Mouse (Mus musculus): Measurements from ENCODE around the gene Lrrtm4.

Gene Lrrtm4

DNA sequence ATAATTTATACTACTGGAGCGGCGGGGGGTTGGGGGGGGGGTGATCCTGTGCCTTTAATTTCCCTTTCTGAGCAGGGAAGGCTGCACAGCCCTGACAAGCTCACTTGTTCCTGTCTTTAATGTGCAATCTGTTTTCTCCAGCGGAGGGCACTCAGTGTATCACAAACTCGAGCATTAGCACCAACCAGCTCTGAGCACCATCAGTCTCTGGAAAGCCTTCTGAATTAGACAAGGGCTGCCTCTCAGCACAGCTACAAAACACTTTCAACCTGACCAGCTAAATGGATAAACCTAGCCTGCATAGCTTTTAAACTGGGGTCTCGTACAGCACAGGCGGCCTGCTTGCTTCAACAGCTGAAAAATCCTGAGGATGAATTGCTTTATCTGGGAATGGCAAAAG lies at the start of gene Lrrtm4:
Gene Lrrtm4, plus strand, starts transcription at position 113 of the 400 bp plus-strand sequence.
- no peak for DNase-seq (ENCODE audit: low read depth, low spot score)

GRCm38 (mm10) chr6:80019189-80019860 lies 648 bp downstream of the Lrrtm4 start:
- no peak for DNase-seq (ENCODE audit: low read depth, low spot score)

DNA sequence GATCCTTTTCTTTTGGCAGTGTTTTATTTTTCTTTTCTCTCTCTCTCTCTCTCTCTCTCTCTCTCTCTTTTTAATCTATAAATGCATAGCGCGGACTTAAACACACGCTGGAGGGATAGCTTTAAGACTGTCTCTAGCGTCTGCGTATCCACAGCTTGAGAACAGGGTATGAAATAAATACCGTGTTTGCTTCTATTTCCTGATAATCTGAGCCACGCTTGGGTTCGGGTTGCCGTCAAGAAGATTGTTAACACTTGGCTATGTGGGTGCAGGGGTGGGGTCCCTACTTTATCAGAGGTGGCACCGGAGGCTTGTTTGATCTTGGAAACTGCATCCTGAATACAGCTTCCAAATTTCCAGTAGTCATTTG lies 1.2 kb downstream of the Lrrtm4 start:
- DNase-seq (ENCODE audit: low read depth, low spot score): no peak

GRCm38 (mm10) chr6:80056849-80057248 lies 38.2 kb downstream of the Lrrtm4 start:
- DNase-seq (ENCODE audit: low read depth, low spot score): no peak

GRCm38 (mm10) chr6:80078001-80078400 lies 59.3 kb downstream of the Lrrtm4 start:
- no peak for DNase-seq (ENCODE audit: low read depth, low spot score)

GRCm38 (mm10) chr6:80079290-80079689 lies 60.6 kb downstream of the Lrrtm4 start:
- no peak for DNase-seq (ENCODE audit: low read depth, low spot score)

- DNase-seq (ENCODE audit: low read depth, low spot score): no peak
Measured at GRCm38 (mm10) chr6:80094909-80095308, 76.2 kb downstream of the Lrrtm4 start.

GRCm38 (mm10) chr6:80105343-80105742 lies 86.7 kb downstream of the Lrrtm4 start:
- DNase-seq (ENCODE audit: low read depth, low spot score): no peak

DNA sequence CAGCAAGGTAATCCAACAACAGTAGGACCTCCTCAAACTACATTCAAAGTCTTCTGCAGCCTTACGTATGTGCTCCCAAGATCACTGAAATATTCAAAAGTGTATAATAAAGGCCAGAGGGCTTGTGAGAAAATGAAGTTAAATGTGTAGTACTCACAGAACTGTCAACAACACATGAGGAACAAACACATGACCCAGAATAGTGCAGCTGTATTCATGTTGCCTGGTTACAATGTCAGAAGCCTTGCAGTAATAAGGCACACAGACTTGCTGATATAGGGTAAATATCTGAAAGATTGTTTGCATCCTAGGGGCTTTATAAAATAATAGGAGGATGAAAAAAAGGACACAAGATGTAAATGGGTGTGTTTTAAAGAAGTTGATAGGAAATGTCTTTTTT lies 87.2 kb downstream of the Lrrtm4 start:
- no peak for DNase-seq (ENCODE audit: low read depth, low spot score)

- no peak for DNase-seq (ENCODE audit: low read depth, low spot score)
Measured at GRCm38 (mm10) chr6:80126419-80126818, 107.7 kb downstream of the Lrrtm4 start.

GRCm38 (mm10) chr6:80162585-80162984 lies 143.9 kb downstream of the Lrrtm4 start:
- no peak for DNase-seq (ENCODE audit: low read depth, low spot score)

- DNase-seq (ENCODE audit: low read depth, low spot score): no peak
Measured at GRCm38 (mm10) chr6:80181916-80182315, 163.2 kb downstream of the Lrrtm4 start.

DNA sequence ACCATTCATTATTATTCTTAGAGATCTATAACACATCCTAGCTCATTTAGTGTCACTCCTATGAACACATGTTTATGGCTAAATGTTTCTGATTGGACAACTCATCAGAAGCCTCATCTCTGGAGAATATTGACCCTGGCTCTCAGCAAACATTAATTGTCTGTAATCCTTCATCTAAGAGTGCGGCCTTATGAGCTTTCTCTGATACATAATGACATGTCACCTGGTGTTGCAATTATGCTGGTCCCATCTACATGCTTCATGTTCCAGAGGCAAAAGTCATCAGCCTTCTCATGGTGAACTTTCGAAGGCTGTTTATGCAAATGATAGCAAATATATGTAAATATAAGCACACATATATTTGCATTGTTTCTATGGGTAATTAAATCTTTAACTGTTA lies 163.7 kb downstream of the Lrrtm4 start:
- DNase-seq (ENCODE audit: low read depth, low spot score): no peak

- no peak for DNase-seq (ENCODE audit: low read depth, low spot score)
Measured at GRCm38 (mm10) chr6:80185489-80186113, 166.9 kb downstream of the Lrrtm4 start.

DNA sequence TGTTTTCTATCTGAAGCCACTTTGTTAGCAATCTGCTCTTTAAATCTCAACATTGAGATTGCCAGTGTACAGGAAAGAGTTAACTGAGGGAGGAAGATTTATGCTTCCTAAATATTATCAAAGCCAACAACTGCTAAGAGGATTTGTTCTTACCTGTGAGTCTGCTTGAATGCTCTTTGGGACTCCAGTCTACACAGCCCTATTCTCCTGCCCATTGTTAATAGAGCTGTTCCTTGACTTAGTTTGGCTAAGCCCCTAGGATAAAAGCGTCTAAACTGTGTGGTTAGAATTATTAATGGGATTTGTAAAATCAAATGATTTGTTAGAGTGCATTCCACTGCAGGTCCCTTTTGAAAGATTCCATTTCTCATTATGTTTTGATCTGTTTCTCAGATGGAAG lies 168.1 kb downstream of the Lrrtm4 start:
- no peak for DNase-seq (ENCODE audit: low read depth, low spot score)

- no peak for DNase-seq (ENCODE audit: low read depth, low spot score)
Measured at GRCm38 (mm10) chr6:80209476-80209875, 190.8 kb downstream of the Lrrtm4 start.

DNA sequence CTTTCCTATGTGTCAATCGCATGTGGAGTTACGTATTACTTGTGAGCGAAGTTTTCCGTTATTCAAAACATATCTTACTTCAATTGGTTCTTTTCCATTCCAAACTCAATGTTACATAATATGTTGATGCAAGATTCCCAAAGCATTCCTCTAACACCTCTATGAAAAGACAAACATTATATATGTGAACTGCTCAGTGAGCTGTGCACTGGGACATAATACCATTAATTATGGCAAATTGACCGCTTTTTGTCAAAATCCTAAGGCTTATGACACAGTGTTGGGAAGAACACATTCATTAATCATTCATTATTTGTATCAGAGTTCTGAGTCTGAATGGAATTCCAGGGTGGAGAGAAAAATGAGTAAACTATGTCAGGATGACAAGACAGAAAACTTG lies 191.6 kb downstream of the Lrrtm4 start:
- DNase-seq (ENCODE audit: low read depth, low spot score): no peak

- DNase-seq (ENCODE audit: low read depth, low spot score): peak; percentile 24
Measured at GRCm38 (mm10) chr6:80261595-80261994, 242.9 kb downstream of the Lrrtm4 start.

DNA sequence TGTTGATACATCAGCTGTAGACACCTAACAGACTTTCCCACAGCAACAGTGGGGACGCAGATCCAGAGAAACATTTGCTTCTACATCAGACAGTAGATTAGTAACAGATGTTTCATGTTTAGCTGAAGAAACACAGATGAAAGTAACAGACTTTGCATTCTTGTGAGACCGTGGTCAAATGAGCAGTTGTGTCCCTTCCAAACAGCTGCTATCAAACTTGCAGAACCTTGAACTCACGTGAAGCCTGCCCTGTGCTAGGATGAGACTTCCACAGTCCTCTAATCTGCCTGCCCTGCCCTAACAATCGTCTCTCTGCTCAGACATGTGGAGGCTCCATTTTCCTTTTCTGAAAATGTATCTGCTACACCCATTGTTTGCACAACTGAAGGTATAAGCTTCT lies 245.3 kb downstream of the Lrrtm4 start:
- no peak for DNase-seq (ENCODE audit: low read depth, low spot score)

DNA sequence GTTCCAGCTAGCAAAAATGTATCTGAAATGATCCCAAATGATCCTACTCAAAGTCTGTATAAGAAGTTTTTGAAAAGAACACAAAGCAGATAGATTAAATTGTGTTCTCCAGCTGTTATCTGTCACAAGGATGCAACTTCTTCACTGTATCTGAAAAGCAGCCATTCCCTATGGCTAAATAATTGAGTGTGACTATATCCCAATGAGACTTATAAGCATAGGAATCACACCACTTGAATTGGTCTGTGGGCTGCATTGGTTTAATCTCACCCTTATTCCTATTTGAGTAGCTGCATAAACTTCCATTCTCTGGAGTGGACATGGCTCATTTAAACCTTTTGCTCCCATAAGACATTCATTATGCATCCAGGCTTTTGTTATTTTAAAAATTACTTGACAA lies 245.9 kb downstream of the Lrrtm4 start:
- no peak for DNase-seq (ENCODE audit: low read depth, low spot score)

GRCm38 (mm10) chr6:80265746-80266145 lies 247.1 kb downstream of the Lrrtm4 start:
- no peak for DNase-seq (ENCODE audit: low read depth, low spot score)

DNA sequence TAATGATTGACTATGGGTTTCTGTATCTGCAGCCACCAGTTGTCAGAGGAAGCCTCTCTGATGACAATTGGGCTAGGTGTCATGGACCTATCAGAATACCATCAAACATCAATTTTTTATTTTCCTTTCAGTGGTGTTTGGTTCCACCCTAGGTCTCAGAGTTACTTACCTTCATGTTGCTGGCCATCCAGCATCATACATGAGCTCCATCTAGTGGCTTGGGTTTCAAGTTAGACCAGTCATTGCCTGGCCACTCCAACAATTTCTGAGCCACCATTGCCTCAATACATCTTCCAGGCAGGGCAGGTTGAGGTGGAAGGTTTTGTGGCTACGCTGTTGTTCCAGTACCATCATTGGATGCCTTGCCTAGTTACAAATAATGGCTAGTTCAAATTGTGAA lies 268.3 kb downstream of the Lrrtm4 start:
- no peak for DNase-seq (ENCODE audit: low read depth, low spot score)

- no peak for DNase-seq (ENCODE audit: low read depth, low spot score)
Measured at GRCm38 (mm10) chr6:80301871-80302270, 283.2 kb downstream of the Lrrtm4 start.

- no peak for DNase-seq (ENCODE audit: low read depth, low spot score)
Measured at GRCm38 (mm10) chr6:80303568-80303967, 284.9 kb downstream of the Lrrtm4 start.

All from A20 (cell line).